Mouse (Mus musculus) cortical plate, adult 2 months (tissue): ENCODE measurements at regions not wholly inside any gene's neighbourhood (a gene's known extent, or its start where the extent isn't known, plus 50 kb on each side); places are given as distances from the start of the nearest gene placed in this dataset.

Experiments
- CTCF ChIP-seq: fragments of 200-500 bp; IDR thresholded peaks from 2 replicates; pipeline ENCODE4 v1.5.1; 2011; ENCODE audit warnings: mild to moderate bottlenecking, control low read depth, low read length; ENCODE audit not compliant: insufficient read depth; ENCODE audit errors: extremely low read depth
- POLR2A ChIP-seq: fragments of 200-500 bp; IDR thresholded peaks from 2 replicates; pipeline ENCODE4 v1.6.1; 2011; ENCODE audit warnings: mild to moderate bottlenecking, low read length, control low read depth; ENCODE audit not compliant: insufficient read depth; ENCODE audit errors: extremely low read depth

GRCm38 (mm10) chr10:51414512-51414911 lies 65.9 kb upstream of the Gm49339 start:
- TF ChIP-seq CTCF (no peak), POLR2A (no peak)
